Mouse (Mus musculus) liver, adult 2 months (tissue): ENCODE measurements around the gene Gm17334.
A peak's percentile ranks its signal among the peaks of the same experiment; 100 is the strongest.

Experiments used
- CTCF ChIP-seq: fragments of 200-500 bp; IDR thresholded peaks from 2 replicates; pipeline ENCODE4 v1.5.1; 2011; ENCODE audit warnings: low read depth, low read length, control low read depth
- POLR2A ChIP-seq: fragments of 200-500 bp; IDR thresholded peaks from 2 replicates; pipeline ENCODE4 v1.6.1; 2011; ENCODE audit warnings: low read length, control low read depth; ENCODE audit not compliant: insufficient read depth; ENCODE audit errors: extremely low read depth

- TF ChIP-seq CTCF (no peak), POLR2A (peak; percentile 96)
Observed at GRCm38 (mm10) chr11:53769760-53770124, 3.2 kb downstream of the Gm17334 start, which contains the start of gene Irf1.
